Mouse (Mus musculus) heart, adult 9 months (tissue): ENCODE data around the gene Capn11.

Source experiments
- DNase-seq, 2 experiments: peaks; one replicate each; pipeline ENCODE4 v3.0.0; 2022; ENCODE audit warnings: low spot score in 2 of 2

Capn11 gene

GRCm38 (mm10) chr17:45659225-45659624 is at the start of gene Capn11:
Gene Capn11 (minus strand): TSS chr17:45659325.
- DNase-seq = no peak

GRCm38 (mm10) chr17:45708179-45708578 is 49.1 kb upstream of the Capn11 start:
- no peak for DNase-seq

- no peak for DNase-seq
These were observed 48.3 kb upstream of the Capn11 start for GRCm38 (mm10) chr17:45707376-45707775.

- DNase-seq = no peak
These were observed 47.7 kb upstream of the Capn11 start for GRCm38 (mm10) chr17:45706796-45707195.

- DNase-seq = no peak
These were observed 44.1 kb upstream of the Capn11 start for GRCm38 (mm10) chr17:45703187-45703586.

GRCm38 (mm10) chr17:45702254-45702653 is 43.1 kb upstream of the Capn11 start:
- DNase-seq = no peak

GRCm38 (mm10) chr17:45701236-45701591 is 42.1 kb upstream of the Capn11 start:
- no peak for DNase-seq

GRCm38 (mm10) chr17:45700496-45701235 is 41.5 kb upstream of the Capn11 start:
- peak; percentile 63 to 71 for DNase-seq

GRCm38 (mm10) chr17:45699039-45699740 is 40.1 kb upstream of the Capn11 start:
- DNase-seq = no peak

- DNase-seq = no peak
These were observed 39.2 kb upstream of the Capn11 start for GRCm38 (mm10) chr17:45698368-45698767.

GRCm38 (mm10) chr17:45696981-45697380 is 37.9 kb upstream of the Capn11 start:
- DNase-seq = no peak

GRCm38 (mm10) chr17:45695227-45696120 is 36.3 kb upstream of the Capn11 start:
- no peak for DNase-seq

GRCm38 (mm10) chr17:45693812-45694565 is 34.9 kb upstream of the Capn11 start:
- peak; percentile 52 to 61 for DNase-seq

GRCm38 (mm10) chr17:45692159-45692558 is 33.0 kb upstream of the Capn11 start:
- DNase-seq = no peak

- no peak for DNase-seq
These were observed 30.9 kb upstream of the Capn11 start for GRCm38 (mm10) chr17:45690044-45690443.

- no peak for DNase-seq
These were observed 30.0 kb upstream of the Capn11 start for GRCm38 (mm10) chr17:45689120-45689519.

- DNase-seq = no peak
These were observed 27.6 kb upstream of the Capn11 start, which contains the start of gene Tmem63b for GRCm38 (mm10) chr17:45686716-45687115. Gene Tmem63b (minus strand): TSS chr17:45686905.

GRCm38 (mm10) chr17:45686093-45686619 is 27.0 kb upstream of the Capn11 start, which contains the start of gene Mrpl14:
Gene Mrpl14 (plus strand): TSS chr17:45686322.
- DNase-seq = peak; percentile 88 to 90

- DNase-seq = peak in 1 of 2 experiments; percentile 46
These were observed 26.3 kb upstream of the Capn11 start for GRCm38 (mm10) chr17:45685171-45686092.

GRCm38 (mm10) chr17:45684667-45685131 is 25.6 kb upstream of the Capn11 start:
- DNase-seq = no peak
